Mouse (Mus musculus) cerebellum, adult 2 months (tissue): ENCODE data around the gene Htr6.

ENCODE experiments used
- CTCF ChIP-seq: fragments of 200-500 bp; IDR thresholded peaks from 2 replicates; pipeline ENCODE4 v1.5.1; 2011; ENCODE audit warnings: low read depth, mild to moderate bottlenecking, control low read depth, low read length, moderate library complexity, borderline replicate concordance; ENCODE audit not compliant: insufficient read depth
- POLR2A ChIP-seq: fragments of 200-500 bp; IDR thresholded peaks from 2 replicates; pipeline ENCODE4 v1.6.1; 2011; ENCODE audit warnings: low read length, control low read depth, borderline replicate concordance; ENCODE audit not compliant: insufficient read depth

GRCm38 (mm10) chr4:139074060-139074459 lies 1.3 kb downstream of the Htr6 start:
- TF ChIP-seq CTCF (no peak), POLR2A (no peak)
